Mouse (Mus musculus): ENCODE results near the gene Fgb.

DNA sequence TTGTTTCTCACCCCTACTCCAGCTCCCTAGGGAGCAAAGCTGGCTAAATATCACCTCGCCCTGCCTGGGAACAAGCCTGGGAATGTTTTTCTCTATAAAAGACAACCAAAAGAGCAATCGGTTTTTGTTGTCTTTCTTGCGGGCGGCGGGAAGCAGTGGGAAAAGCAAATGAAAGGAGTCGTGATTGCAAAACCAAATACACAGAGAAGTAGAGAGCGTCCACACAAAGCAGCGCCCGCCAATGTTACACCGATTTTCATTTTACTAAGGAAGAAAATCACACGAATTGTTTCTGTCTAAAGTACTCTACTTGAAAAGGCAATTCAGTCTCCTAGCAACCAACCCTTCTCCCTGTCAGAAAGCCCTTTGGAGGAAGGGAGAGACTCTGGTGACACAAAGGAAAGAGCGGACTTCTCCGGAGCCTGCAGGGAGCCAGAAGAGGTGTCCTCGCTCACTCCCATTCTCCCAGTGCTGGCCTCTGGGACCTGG is 48.9 kb upstream of the Fgb start:
- TF ChIP-seq CTCF (IDR thresholded peaks at IDR 0.05; ENCODE audit: control insufficient read depth, insufficient read depth, low read length): no peak
- TF ChIP-seq POLR2A (IDR thresholded peaks at IDR 0.05; ENCODE audit: borderline replicate concordance, control insufficient read depth, low read depth, low read length): no peak

Data from bone marrow, adult 2 months (tissue).